Mouse (Mus musculus) lung, postnatal 0 days (tissue): ENCODE results near the gene Parn. TPM values are rescaled to one million over a fixed set of nuclear protein-coding genes. Genes with fewer than 3 reads are reported as not detected.

Source experiments
- ATAC-seq: fragments of 200-750 bp; cut with Nextera tagmentation; 2 replicates; pipeline ENCODE4 v1.8.0; 2017; ENCODE audit warnings: moderate library complexity
- DNase-seq: peaks from one replicate; pipeline ENCODE4 v3.0.0-alpha.2; 2016; ENCODE audit warnings: low spot score
- H3K27ac ChIP-seq: fragments of 300-500 bp; sonication (generic); 2 replicates; pipeline ENCODE4 v1.5.1; 2014; ENCODE audit warnings: antibody characterized with exemption, mild to moderate bottlenecking, low read length, mixed read lengths
- H3K27me3 ChIP-seq: fragments of 300-500 bp; sonication (generic); replicated peaks from 2 replicates; pipeline ENCODE4 v1.6.1; 2014; ENCODE audit warnings: low read length, mixed read lengths; ENCODE audit not compliant: insufficient read depth
- H3K36me3 ChIP-seq: fragments of 300-500 bp; sonication (generic); 2 replicates; pipeline ENCODE4 v1.6.1; 2014; ENCODE audit warnings: low read length, mixed read lengths; ENCODE audit not compliant: insufficient read depth
- H3K4me1 ChIP-seq: fragments of 300-500 bp; sonication (generic); 2 replicates; pipeline ENCODE4 v1.6.1; 2014; ENCODE audit warnings: antibody characterized with exemption, low read depth, low read length, mixed read lengths; ENCODE audit not compliant: insufficient read depth
- H3K4me2 ChIP-seq: fragments of 300-500 bp; sonication (generic); replicated peaks from 2 replicates; pipeline ENCODE4 v1.6.1; 2014; ENCODE audit warnings: low read depth, mild to moderate bottlenecking, low read length, moderate library complexity, mixed read lengths
- H3K4me3 ChIP-seq: fragments of 300-500 bp; sonication (generic); 2 replicates; pipeline ENCODE4 v1.5.1; 2014; ENCODE audit warnings: low read depth, low read length
- H3K9ac ChIP-seq: fragments of 300-500 bp; sonication (generic); replicated peaks from 2 replicates; pipeline ENCODE4 v1.6.1; 2014; ENCODE audit warnings: low read depth, mild to moderate bottlenecking
- H3K9me3 ChIP-seq: fragments of 300-500 bp; sonication (generic); 2 replicates; pipeline ENCODE4 v1.6.1; 2016; ENCODE audit warnings: low read length, mixed read lengths
- CTCF ChIP-seq: IDR thresholded peaks from 2 replicates; pipeline ENCODE4 v1.5.1; 2016; ENCODE audit warnings: antibody characterized with exemption, mild to moderate bottlenecking
- EP300 ChIP-seq: IDR thresholded peaks from 2 replicates; pipeline ENCODE4 v1.6.1; 2016; ENCODE audit warnings: antibody characterized with exemption, mild to moderate bottlenecking, control low read depth
- WGBS: fragments of 180-500 bp; shearing (Covaris S2); extraction: QIAGEN DNeasy Blood & Tissue Kit; methylation state at CpG from one replicate; pipeline ENCODE4 v1.1.7; 2014; 5-methylcytosine and 5-hydroxymethylcytosine counted together
- polyA plus RNA-seq: library from polyadenylated mRNA; unstranded; fragments of >200 nt; fragmentation: Nextera tagmentation; extraction: Ambion mirVana; gene quantifications from 2 replicates; pipeline ENCODE4 v1.2.1, GENCODE M21; 2015

The Parn gene
- polyA plus RNA-seq, 1 experiment from 2014 or later = 25.0 TPM

GRCm38 (mm10) chr16:13607987-13608704, 59.8 kb downstream of the Parn start:
- 85% methylated on average over 4 of the region's 4 CpGs for WGBS

GRCm38 (mm10) chr16:13602779-13603178, 65.2 kb downstream of the Parn start:
- Histone ChIP-seq H3K9me3 (no peaks in the 10 kb centered on the region), H3K4me2 (no peak overlapping the region), H3K4me3 (no peak overlapping the region), H3K27ac (no peak overlapping the region), H3K36me3 (0 out of 2 replicates have a peak, but pooled peaks cover 7% of the 10 kb centered on the region), H3K9ac (no peak overlapping the region), H3K4me1 (no peaks in the 10 kb centered on the region), H3K27me3 (no peaks in the 10 kb centered on the region)
- no peak for ATAC-seq
- WGBS = 69% methylated on average over 1 of the region's 1 CpGs
- TF ChIP-seq CTCF (no peak), EP300 (no peak)
- DNase-seq = no peak

More at GRCm38 (mm10) chr16:13607987-13608704, 59.8 kb downstream of the Parn start:
- Histone ChIP-seq H3K4me3 (no peak overlapping the region), H3K4me1 (peaks cover 5% of the 10 kb centered on the region; the same call in 1 of the 2 replicates), H3K36me3 (0 out of 2 replicates have a peak, but pooled peaks cover 6% of the 10 kb centered on the region), H3K27ac (no peak overlapping the region), H3K27me3 (no peaks in the 10 kb centered on the region), H3K4me2 (no peak overlapping the region), H3K9me3 (no peaks in the 10 kb centered on the region), H3K9ac (no peak overlapping the region)
- TF ChIP-seq EP300 = no peak
- TF ChIP-seq CTCF = no peak
- no peak for DNase-seq
- ATAC-seq = no peak

GRCm38 (mm10) chr16:13589049-13589408, 78.9 kb downstream of the Parn start:
- Histone ChIP-seq H3K27ac (peak overlapping the region; percentile 83), H3K4me3 (no peak overlapping the region), H3K36me3 (0 out of 2 replicates have a peak, but pooled peaks cover 3% of the 10 kb centered on the region), H3K9ac (no peak overlapping the region), H3K4me1 (peaks cover 23% of the 10 kb centered on the region), H3K27me3 (no peaks in the 10 kb centered on the region), H3K4me2 (no peak overlapping the region), H3K9me3 (no peaks in the 10 kb centered on the region)
- 27% methylated on average over 2 of the region's 2 CpGs for WGBS
- peak; percentile 39; the same call in 1 of the 2 replicates for ATAC-seq
- TF ChIP-seq EP300 (no peak; the same call in 1 of the 2 replicates), CTCF (no peak)
- no peak for DNase-seq

- Histone ChIP-seq H3K27ac (peak overlapping the region; percentile 83), H3K9me3 (no peaks in the 10 kb centered on the region), H3K4me1 (peaks cover 23% of the 10 kb centered on the region), H3K27me3 (no peaks in the 10 kb centered on the region), H3K4me2 (no peak overlapping the region), H3K4me3 (no peak overlapping the region), H3K9ac (0 out of 2 replicates have a peak overlapping the region, but pooled peaks have one; percentile 8), H3K36me3 (0 out of 2 replicates have a peak, but pooled peaks cover 3% of the 10 kb centered on the region)
- peak; percentile 77 for ATAC-seq
- peak; percentile 84 for DNase-seq
- TF ChIP-seq EP300 (peak; percentile 87), CTCF (peak; percentile 40)
- 45% methylated on average over 5 of the region's 5 CpGs for WGBS
Observed at GRCm38 (mm10) chr16:13588182-13589048, 79.6 kb downstream of the Parn start.

DNA sequence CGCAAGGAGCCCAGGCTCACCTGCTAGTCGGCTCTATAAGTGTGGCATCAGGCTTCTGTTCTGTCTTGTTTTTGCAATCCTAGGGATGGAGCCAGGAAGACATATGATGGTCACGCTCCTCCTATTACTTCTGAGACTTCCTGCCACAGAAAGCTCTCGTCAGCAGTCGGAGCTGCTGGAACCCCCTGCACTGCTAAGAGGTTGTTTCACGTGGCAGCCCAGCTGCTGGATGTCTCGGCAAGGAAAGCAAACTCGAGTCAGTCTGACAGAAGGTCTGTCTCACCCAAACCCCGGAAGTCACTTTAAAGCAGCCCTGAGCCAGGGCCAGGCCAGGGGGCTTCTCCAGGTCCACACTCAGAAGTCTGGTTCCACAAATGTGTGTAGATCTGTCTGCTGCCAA, 82.7 kb downstream of the Parn start:
- Histone ChIP-seq H3K9me3 (no peaks in the 10 kb centered on the region), H3K36me3 (0 out of 2 replicates have a peak, but pooled peaks cover 3% of the 10 kb centered on the region), H3K27me3 (no peaks in the 10 kb centered on the region), H3K4me2 (no peak overlapping the region), H3K4me1 (peaks cover 21% of the 10 kb centered on the region), H3K9ac (no peak overlapping the region), H3K27ac (0 out of 2 replicates have a peak overlapping the region, but pooled peaks have one; percentile 47), H3K4me3 (no peak overlapping the region)
- peak; percentile 72 for DNase-seq
- TF ChIP-seq CTCF = no peak
- TF ChIP-seq EP300 = no peak
- peak; percentile 33 for ATAC-seq
- WGBS = 51% methylated on average over 9 of the region's 9 CpGs

GRCm38 (mm10) chr16:13580784-13581183, 87.2 kb downstream of the Parn start:
- no peak overlapping the region for H3K4me3 ChIP-seq
- WGBS = 83% methylated on average over 3 of the region's 3 CpGs
- no peak overlapping the region for H3K4me2 ChIP-seq
- no peak for ATAC-seq
- H3K9me3 ChIP-seq = no peaks in the 10 kb centered on the region
- DNase-seq = no peak
- TF ChIP-seq CTCF = peak; percentile 66
- no peak for TF ChIP-seq EP300
- no peaks in the 10 kb centered on the region for H3K27me3 ChIP-seq
- no peak overlapping the region for H3K27ac ChIP-seq
- no peaks in the 10 kb centered on the region for H3K4me1 ChIP-seq
- no peak overlapping the region for H3K9ac ChIP-seq
- H3K36me3 ChIP-seq = 0 out of 2 replicates have a peak, but pooled peaks cover 3% of the 10 kb centered on the region
